Mouse (Mus musculus) testis, adult 2 months (tissue): ENCODE results near the gene Pigg. TPM values are rescaled to one million over a fixed set of nuclear protein-coding genes. Genes with fewer than 3 reads are reported as not detected.
A peak's percentile ranks its signal among the peaks of the same experiment; 100 is the strongest.
"Not testable (repeated sequence)": the region's sequence is repeated elsewhere in the genome, so short reads cannot be mapped to it uniquely, and the experiment has no call there.

Experiments used
- H3K27ac ChIP-seq: fragments of 200-500 bp; 2 replicates; pipeline ENCODE4 v1.5.1; 2012; ENCODE audit warnings: low read depth, low read length; ENCODE audit not compliant: control insufficient read depth, insufficient read depth
- H3K27me3 ChIP-seq: fragments of 200-500 bp; 2 replicates; pipeline ENCODE4 v1.6.1; 2012; ENCODE audit warnings: mild to moderate bottlenecking, low read length, moderate library complexity; ENCODE audit not compliant: control insufficient read depth, insufficient read depth
- H3K36me3 ChIP-seq: fragments of 200-500 bp; 2 replicates; pipeline ENCODE4 v1.6.1; 2012; ENCODE audit warnings: mild to moderate bottlenecking, low read length; ENCODE audit not compliant: control insufficient read depth, insufficient read depth
- H3K4me1 ChIP-seq: fragments of 200-500 bp; 2 replicates; pipeline ENCODE4 v1.6.1; 2012; ENCODE audit warnings: low read length; ENCODE audit not compliant: control insufficient read depth, insufficient read depth
- H3K4me3 ChIP-seq: fragments of 200-500 bp; 2 replicates; pipeline ENCODE4 v1.5.1; 2012; ENCODE audit warnings: low read depth, mild to moderate bottlenecking, low read length, moderate library complexity, mixed read lengths; ENCODE audit not compliant: control insufficient read depth
- CTCF ChIP-seq: fragments of 200-500 bp; IDR thresholded peaks from 2 replicates; pipeline ENCODE4 v1.5.1; 2012; ENCODE audit warnings: low read depth, mild to moderate bottlenecking, inconsistent platforms, low read length, moderate library complexity; ENCODE audit not compliant: control insufficient read depth, insufficient read depth, insufficient replicate concordance
- POLR2A ChIP-seq: fragments of 200-500 bp; IDR thresholded peaks from 2 replicates; pipeline ENCODE4 v1.6.1; 2012; ENCODE audit warnings: low read depth, mild to moderate bottlenecking, inconsistent platforms, low read length, moderate library complexity; ENCODE audit not compliant: control insufficient read depth
- polyA plus RNA-seq: library from polyadenylated mRNA; depleted of rRNA; stranded (reverse); fragments of >200 nt; gene quantifications from 2 replicates; pipeline ENCODE4 v1.2.3, GENCODE M21; 2012; rRNA removed

Gene Pigg
- 8.0 and 8.9 TPM in 2 replicates for polyA plus RNA-seq

GRCm38 (mm10) chr5:108312224-108313064, at the start of gene Pigg:
Gene Pigg (plus strand): TSS chr5:108312609.
- TF ChIP-seq POLR2A, result peak; percentile 86
- no peak for TF ChIP-seq CTCF
- H3K36me3 ChIP-seq, result no peaks in the 10 kb centered on the region
- H3K4me3 ChIP-seq, result peak within 1 kb of the TSS; percentile 88
- H3K27ac ChIP-seq, result peak within 1 kb of the TSS; percentile 64
- no peaks in the 10 kb centered on the region; the same call in 1 of the 2 replicates for H3K4me1 ChIP-seq
- H3K27me3 ChIP-seq, result no peaks in the 10 kb centered on the region

- Histone ChIP-seq H3K27me3 (no peaks in the 10 kb centered on the region), H3K27ac (no peak overlapping the region), H3K4me1 (peaks cover under 1% of the 10 kb centered on the region; the same call in 1 of the 2 replicates), H3K4me3 (no peak overlapping the region), H3K36me3 (no peaks in the 10 kb centered on the region)
- TF ChIP-seq CTCF, result no peak
- no peak for TF ChIP-seq POLR2A
These were observed 49.7 kb upstream of the Pigg start for GRCm38 (mm10) chr5:108262722-108263121.

GRCm38 (mm10) chr5:108263785-108264184, 48.6 kb upstream of the Pigg start:
- H3K4me3 ChIP-seq, H3K27ac ChIP-seq, H3K27me3 ChIP-seq, H3K36me3 ChIP-seq, H3K4me1 ChIP-seq: not testable (repeated sequence)

GRCm38 (mm10) chr5:108266990-108267389, 45.4 kb upstream of the Pigg start:
- Histone ChIP-seq H3K36me3 (no peaks in the 10 kb centered on the region; the same call in 1 of the 2 replicates), H3K4me1 (peaks cover 4% of the 10 kb centered on the region; the same call in 1 of the 2 replicates), H3K27ac (no peak overlapping the region), H3K4me3 (no peak overlapping the region), H3K27me3 (no peaks in the 10 kb centered on the region)
- TF ChIP-seq POLR2A (no peak), CTCF (no peak)

GRCm38 (mm10) chr5:108268127-108269062, 44.0 kb upstream of the Pigg start, which contains the start of gene Dr1:
Gene Dr1 (plus strand): TSS chr5:108268897.
- peak within 1 kb of the TSS; percentile 99 for H3K27ac ChIP-seq
- peak within 1 kb of the TSS; percentile 99 for H3K4me3 ChIP-seq
- peaks cover 4% of the 10 kb centered on the region; the same call in 1 of the 2 replicates for H3K4me1 ChIP-seq
- no peaks in the 10 kb centered on the region for H3K27me3 ChIP-seq
- TF ChIP-seq CTCF (no peak), POLR2A (peak; percentile 96)
- no peaks in the 10 kb centered on the region; the same call in 1 of the 2 replicates for H3K36me3 ChIP-seq

- no peaks in the 10 kb centered on the region; the same call in 1 of the 2 replicates for H3K36me3 ChIP-seq
- TF ChIP-seq POLR2A (no peak), CTCF (no peak)
- peak overlapping the region; percentile 99 for H3K27ac ChIP-seq
- peak overlapping the region; percentile 99 for H3K4me3 ChIP-seq
- H3K27me3 ChIP-seq, result no peaks in the 10 kb centered on the region
- H3K4me1 ChIP-seq, result peaks cover 4% of the 10 kb centered on the region; the same call in 1 of the 2 replicates
These were observed 43.2 kb upstream of the Pigg start for GRCm38 (mm10) chr5:108269063-108269810.
